Mouse (Mus musculus) C2C12 (cell line): ENCODE data around the gene Srgap2.

Experiments
- CEBPB ChIP-seq: IDR thresholded peaks from one replicate; pipeline ENCODE4 v1.6.1; 2011; ENCODE audit warnings: low read depth, mild to moderate bottlenecking, control low read depth, moderate library complexity
- CTCF ChIP-seq: IDR thresholded peaks from one replicate; pipeline ENCODE4 v1.5.1; 2011; ENCODE audit not compliant: control insufficient read depth, insufficient read depth, insufficient read length
- FOSL1 ChIP-seq: IDR thresholded peaks from one replicate; pipeline ENCODE4 v1.8.0; 2011; ENCODE audit warnings: mild to moderate bottlenecking, low read length; ENCODE audit not compliant: poor library complexity, insufficient read depth, severe bottlenecking
- MAX ChIP-seq: IDR thresholded peaks from one replicate; pipeline ENCODE4 v1.6.1; 2011; ENCODE audit warnings: mild to moderate bottlenecking, control low read depth
- MYOD1 ChIP-seq: IDR thresholded peaks from one replicate; pipeline ENCODE4 v1.6.1; 2011; ENCODE audit warnings: low read depth; ENCODE audit not compliant: control insufficient read depth, insufficient read length
- USF1 ChIP-seq: IDR thresholded peaks from one replicate; pipeline ENCODE4 v1.6.1; 2011; ENCODE audit warnings: low read depth, mild to moderate bottlenecking, control low read depth, moderate library complexity

DNA sequence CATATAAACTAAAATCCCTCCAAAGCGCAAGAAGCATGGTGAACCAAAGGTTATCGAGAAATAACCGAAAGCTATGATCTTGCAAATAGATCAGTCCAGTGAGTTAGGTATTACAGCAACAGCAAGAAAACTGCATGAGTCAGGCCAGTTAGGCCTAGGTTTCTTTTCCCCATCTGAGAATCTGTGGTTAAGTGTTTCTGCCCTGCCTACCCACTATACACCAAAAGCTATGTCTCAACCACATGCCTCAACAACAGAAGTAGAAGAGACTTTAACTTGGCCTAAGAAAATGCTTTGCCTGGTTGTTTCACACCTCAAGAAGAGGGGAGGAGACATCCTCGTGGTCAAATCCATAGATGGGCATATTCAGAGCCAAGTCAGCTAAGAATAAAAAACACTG lies 80.6 kb downstream of the Srgap2 start:
- TF ChIP-seq CTCF (no peak), MAX (no peak), CEBPB (no peak), USF1 (no peak), MYOD1 (no peak), FOSL1 (no peak)
